Mouse (Mus musculus) ES-Bruce4 (cell line): ENCODE measurements around the gene Aspscr1.
A peak's percentile ranks its signal among the peaks of the same experiment; 100 is the strongest.

Experiments used
- CTCF ChIP-seq: IDR thresholded peaks from one replicate; pipeline ENCODE4 v1.8.1; 2011; ENCODE audit warnings: low read depth, low read length
- EP300 ChIP-seq: IDR thresholded peaks from 2 replicates; pipeline ENCODE4 v1.6.1; 2011; ENCODE audit warnings: low read depth, low read length; ENCODE audit not compliant: insufficient read depth
- POLR2A ChIP-seq: IDR thresholded peaks from one replicate; pipeline ENCODE4 v1.8.1; 2011; ENCODE audit warnings: low read length; ENCODE audit not compliant: insufficient read depth

DNA sequence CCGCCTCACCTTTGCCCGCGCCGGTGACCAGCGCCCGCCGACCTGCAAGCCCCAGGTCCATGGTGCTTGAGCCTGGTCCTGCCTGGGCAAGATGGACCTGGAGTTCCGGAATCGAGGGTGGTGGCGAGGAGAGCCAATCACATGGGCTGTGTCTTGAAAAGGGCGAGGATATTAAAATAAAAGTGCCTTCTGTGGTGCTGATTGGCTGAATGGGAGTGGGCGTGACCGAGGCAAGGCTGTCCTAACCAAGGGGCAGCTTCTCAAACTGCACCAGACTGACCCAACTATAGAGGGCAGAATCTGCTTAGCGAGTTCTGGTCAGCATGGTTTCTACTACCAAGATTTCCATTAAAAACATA, 54.4 kb downstream of the Aspscr1 start, which contains the start of gene Dcxr:
- TF ChIP-seq CTCF (peak; percentile 37), POLR2A (no peak), EP300 (no peak)
